Mouse (Mus musculus) E14TG2a.4 (cell line): ENCODE data around the gene Hist1h2be.

Experiments used
- H3K27me3 ChIP-seq: 2 replicates; pipeline ENCODE4 v1.6.1; 2014; ENCODE audit warnings: low read length, control low read depth; ENCODE audit not compliant: insufficient read depth
- H3K36me3 ChIP-seq: 2 replicates; pipeline ENCODE4 v1.6.1; 2014; ENCODE audit warnings: low read length, control low read depth; ENCODE audit not compliant: insufficient read depth
- H3K4me1 ChIP-seq: replicated peaks from 2 replicates; pipeline ENCODE4 v1.6.1; 2014; ENCODE audit warnings: low read depth, low read length, control low read depth
- H3K4me3 ChIP-seq: replicated peaks from 2 replicates; pipeline ENCODE4 v1.5.1; 2014; ENCODE audit warnings: mild to moderate bottlenecking, low read length
- H3K9me3 ChIP-seq: 2 replicates; pipeline ENCODE4 v1.6.1; 2014; ENCODE audit warnings: low read length, control low read depth
- CTCF ChIP-seq: conservative IDR thresholded peaks from 2 replicates; pipeline ENCODE4 v1.5.1; 2014; ENCODE audit warnings: low read length
- NANOG ChIP-seq: IDR thresholded peaks from 2 replicates; pipeline ENCODE4 v1.6.1; 2014; ENCODE audit warnings: borderline replicate concordance, low read length, mixed read lengths
- POU5F1 ChIP-seq: IDR thresholded peaks from 2 replicates; pipeline ENCODE4 v1.6.1; 2014; ENCODE audit warnings: low read length, borderline replicate concordance

Hist1h2be gene

DNA sequence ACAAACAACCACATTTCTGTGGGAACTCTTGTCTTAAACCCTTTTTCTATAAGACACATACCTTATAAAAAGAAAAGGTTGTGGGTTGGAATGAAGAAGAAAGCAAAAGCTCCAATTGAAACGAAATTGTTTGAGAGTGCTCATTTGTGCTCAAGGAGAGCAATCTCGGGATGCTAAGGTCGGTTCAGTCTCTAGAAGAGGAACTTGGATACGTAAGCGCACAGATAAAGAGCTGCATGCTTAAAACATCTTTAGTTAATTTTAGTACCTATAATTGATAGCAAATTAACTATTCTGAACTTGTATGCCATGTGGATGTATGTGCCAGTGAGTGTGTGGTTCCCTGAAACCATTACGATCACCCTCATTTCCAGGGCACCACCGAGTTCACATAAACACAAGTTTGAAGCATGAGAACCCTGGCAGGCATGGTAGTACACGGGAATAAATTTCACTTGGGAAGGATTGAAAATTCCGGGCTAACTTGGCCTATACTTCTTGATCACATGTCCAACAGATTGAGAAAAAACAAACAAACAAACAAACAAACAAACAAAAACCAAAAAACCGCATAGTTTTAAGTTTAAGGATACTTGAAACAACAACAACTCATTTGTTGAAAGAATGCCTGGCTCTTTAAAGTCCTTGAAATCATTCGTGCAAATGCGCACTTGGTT, 730 bp downstream of the Hist1h2be start:
- TF ChIP-seq POU5F1 (no peak), CTCF (no peak), NANOG (no peak)
- no peaks in the 10 kb centered on the region for H3K36me3 ChIP-seq
- peaks cover 28% of the 10 kb centered on the region for H3K4me1 ChIP-seq
- no peaks in the 10 kb centered on the region for H3K9me3 ChIP-seq
- H3K27me3 ChIP-seq, result peaks cover 28% of the 10 kb centered on the region
- peak overlapping the region; percentile 82 for H3K4me3 ChIP-seq

DNA sequence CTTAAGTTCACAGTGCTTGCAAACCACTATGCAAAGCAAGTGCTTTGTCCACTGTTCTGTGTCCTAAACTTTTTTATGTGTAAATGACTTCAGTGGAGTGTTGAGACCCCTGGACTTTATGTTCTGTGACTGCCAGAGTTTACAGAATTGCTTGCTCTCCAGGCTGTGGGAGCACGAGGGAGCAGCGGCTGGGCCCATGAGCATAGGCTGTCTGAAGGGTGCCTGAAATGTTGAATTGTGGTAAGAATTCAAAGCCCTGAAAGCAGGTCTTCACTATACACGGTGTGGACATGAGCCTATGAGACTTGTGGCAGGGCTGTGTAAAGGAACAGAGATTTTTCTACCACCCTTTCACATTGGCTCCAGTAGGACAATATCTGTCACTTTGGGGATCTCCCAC, 9.3 kb downstream of the Hist1h2be start:
- Histone ChIP-seq H3K9me3 (no peaks in the 10 kb centered on the region), H3K36me3 (no peaks in the 10 kb centered on the region), H3K4me3 (no peak overlapping the region), H3K27me3 (no peaks in the 10 kb centered on the region), H3K4me1 (no peaks in the 10 kb centered on the region)
- TF ChIP-seq POU5F1, result no peak
- no peak for TF ChIP-seq CTCF
- no peak for TF ChIP-seq NANOG

- Histone ChIP-seq H3K4me3 (no peak overlapping the region), H3K4me1 (no peaks in the 10 kb centered on the region), H3K36me3 (no peaks in the 10 kb centered on the region), H3K9me3 (no peaks in the 10 kb centered on the region), H3K27me3 (no peaks in the 10 kb centered on the region)
- TF ChIP-seq NANOG, result no peak
- no peak for TF ChIP-seq POU5F1
- TF ChIP-seq CTCF, result no peak
These were observed 10.5 kb downstream of the Hist1h2be start for GRCm38 (mm10) chr13:23610393-23610792.

DNA sequence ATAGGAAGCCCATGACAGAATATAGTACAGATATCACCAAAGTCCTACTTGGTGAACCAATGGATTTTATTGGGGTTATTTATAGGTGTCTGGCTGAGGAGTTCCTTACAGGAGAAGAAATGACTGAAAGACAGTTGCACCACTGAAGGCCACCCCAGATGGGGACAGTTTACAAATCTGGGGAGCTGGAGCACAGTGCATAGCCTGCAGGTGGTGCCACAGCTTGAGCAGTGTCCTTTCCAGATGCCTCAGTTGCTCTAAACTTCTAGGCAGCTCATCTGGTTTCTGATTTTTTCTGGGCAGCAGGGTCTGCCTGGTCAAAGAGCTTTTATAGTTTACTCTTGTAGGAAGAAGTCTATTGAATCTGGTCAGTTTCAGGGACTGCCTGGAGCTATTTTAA, 11.1 kb downstream of the Hist1h2be start:
- Histone ChIP-seq H3K4me1 (no peaks in the 10 kb centered on the region), H3K27me3 (peaks cover 3% of the 10 kb centered on the region; the same call in 1 of the 2 replicates), H3K4me3 (no peak overlapping the region), H3K9me3 (no peaks in the 10 kb centered on the region), H3K36me3 (no peaks in the 10 kb centered on the region)
- TF ChIP-seq CTCF (no peak), NANOG (no peak), POU5F1 (no peak)

GRCm38 (mm10) chr13:23609209-23609608, 11.7 kb downstream of the Hist1h2be start:
- no peak overlapping the region for H3K4me3 ChIP-seq
- H3K9me3 ChIP-seq, result no peaks in the 10 kb centered on the region
- H3K4me1 ChIP-seq, result no peaks in the 10 kb centered on the region
- TF ChIP-seq CTCF (no peak), NANOG (no peak), POU5F1 (no peak)
- H3K27me3 ChIP-seq, result peaks cover 3% of the 10 kb centered on the region; the same call in 1 of the 2 replicates
- no peaks in the 10 kb centered on the region for H3K36me3 ChIP-seq

- H3K9me3 ChIP-seq, result no peaks in the 10 kb centered on the region
- no peaks in the 10 kb centered on the region for H3K36me3 ChIP-seq
- TF ChIP-seq POU5F1 (no peak), CTCF (no peak)
- no peaks in the 10 kb centered on the region for H3K4me1 ChIP-seq
- no peak overlapping the region for H3K4me3 ChIP-seq
- peaks cover 6% of the 10 kb centered on the region; the same call in 1 of the 2 replicates for H3K27me3 ChIP-seq
These were observed 15.9 kb downstream of the Hist1h2be start for GRCm38 (mm10) chr13:23605052-23605451.

DNA sequence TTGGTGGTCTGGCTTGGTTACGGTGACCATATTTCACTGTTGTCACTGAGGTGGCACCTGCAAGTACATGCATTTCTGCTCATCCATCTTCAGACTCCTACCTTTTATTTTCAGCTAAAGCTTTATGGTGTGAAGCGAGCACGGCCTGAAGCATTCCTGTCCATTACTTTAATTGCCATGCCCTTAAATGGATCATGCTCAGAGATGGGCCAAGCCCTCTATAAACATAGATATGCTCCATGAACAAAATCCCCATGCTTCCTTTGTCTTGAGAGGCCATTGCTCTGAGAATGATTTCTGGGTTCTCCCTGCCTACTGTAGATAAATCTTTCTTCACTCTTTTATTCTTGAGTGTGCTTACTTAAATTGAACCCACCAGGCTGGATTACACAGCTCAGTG, 16.5 kb downstream of the Hist1h2be start:
- Histone ChIP-seq H3K27me3 (peaks cover 6% of the 10 kb centered on the region; the same call in 1 of the 2 replicates), H3K4me3 (no peak overlapping the region), H3K9me3 (no peaks in the 10 kb centered on the region), H3K4me1 (no peaks in the 10 kb centered on the region), H3K36me3 (no peaks in the 10 kb centered on the region)
- TF ChIP-seq NANOG, result no peak
- no peak for TF ChIP-seq POU5F1
- no peak for TF ChIP-seq CTCF

DNA sequence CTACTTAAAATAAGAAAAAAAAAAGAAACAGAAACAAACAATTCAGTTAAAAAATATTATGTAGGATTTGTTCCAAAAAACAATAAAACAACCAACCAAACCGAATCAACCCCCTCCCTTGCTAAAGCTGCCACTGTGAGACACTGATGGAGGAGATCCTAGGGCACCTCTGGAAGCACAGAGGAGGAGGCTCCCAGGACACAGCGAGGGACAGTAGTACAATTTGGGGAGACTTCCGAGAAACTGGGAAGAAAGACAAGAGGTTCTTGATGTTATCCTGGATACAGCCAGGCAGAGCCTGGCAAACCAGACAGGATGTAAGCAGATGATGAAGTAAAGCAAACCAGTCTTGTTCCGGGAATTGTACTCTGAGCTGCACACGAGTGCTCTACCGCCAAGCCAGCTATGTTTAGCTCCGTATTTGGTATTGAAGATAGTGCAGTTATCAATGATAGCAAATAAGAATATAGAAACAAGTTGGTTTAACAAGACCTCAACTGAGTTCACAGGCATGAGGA, 17.7 kb downstream of the Hist1h2be start:
- no peaks in the 10 kb centered on the region for H3K4me1 ChIP-seq
- no peaks in the 10 kb centered on the region for H3K36me3 ChIP-seq
- no peak overlapping the region for H3K4me3 ChIP-seq
- H3K9me3 ChIP-seq, result no peaks in the 10 kb centered on the region
- peaks cover 6% of the 10 kb centered on the region; the same call in 1 of the 2 replicates for H3K27me3 ChIP-seq
- no peak for TF ChIP-seq CTCF
- no peak for TF ChIP-seq NANOG
- TF ChIP-seq POU5F1, result no peak
